Mouse (Mus musculus): ENCODE measurements around the gene Stx8. TPM values are rescaled to one million over a fixed set of nuclear protein-coding genes. Genes with fewer than 3 reads are reported as not detected.

The Stx8 gene
- total and polyA plus RNA-seq, 2 experiments from 2014 or later = 10.8 to 65.8 TPM

- no peaks in the 10 kb centered on the region for H3K9me3 ChIP-seq (ENCODE audit: low read length)
- TF ChIP-seq CTCF (IDR thresholded peaks at IDR 0.05; ENCODE audit: low read depth) = no peak
- H3K27ac ChIP-seq = no peak overlapping the region
- H3K4me1 ChIP-seq (ENCODE audit: insufficient read depth, low read length) = no peaks in the 10 kb centered on the region
- no peak overlapping the region for H3K9ac ChIP-seq (replicated peaks; ENCODE audit: low read length)
- H3K36me3 ChIP-seq (ENCODE audit: insufficient read depth, low read length) = no peaks in the 10 kb centered on the region
- 77% methylated on average over 11 of the region's 11 CpGs for WGBS
- ATAC-seq (no peak), DNase-seq (ENCODE audit: low spot score) (no peak)
- H3K4me2 ChIP-seq (ENCODE audit: low read depth, low read length) = no peak overlapping the region
- H3K27me3 ChIP-seq (ENCODE audit: insufficient read depth, low read length) = no peaks in the 10 kb centered on the region
- H3K4me3 ChIP-seq (ENCODE audit: low read length) = no peak overlapping the region
These were observed 53.2 kb downstream of the Stx8 start for GRCm38 (mm10) chr11:68019156-68019555.

GRCm38 (mm10) chr11:68021976-68022375 lies 56.0 kb downstream of the Stx8 start:
- Histone ChIP-seq H3K4me1 (ENCODE audit: insufficient read depth, low read length) (no peaks in the 10 kb centered on the region), H3K27me3 (ENCODE audit: insufficient read depth, low read length) (no peaks in the 10 kb centered on the region), H3K9me3 (ENCODE audit: low read length) (no peaks in the 10 kb centered on the region), H3K36me3 (ENCODE audit: insufficient read depth, low read length) (no peaks in the 10 kb centered on the region), H3K4me2 (ENCODE audit: low read depth, low read length) (no peak overlapping the region), H3K27ac (no peak overlapping the region), H3K4me3 (ENCODE audit: low read length) (no peak overlapping the region), H3K9ac (replicated peaks; ENCODE audit: low read length) (no peak overlapping the region)
- ATAC-seq (no peak), DNase-seq (ENCODE audit: low spot score) (no peak)
- 87% methylated on average over 7 of the region's 7 CpGs for WGBS
- no peak for TF ChIP-seq CTCF (IDR thresholded peaks at IDR 0.05; ENCODE audit: low read depth)

GRCm38 (mm10) chr11:68022895-68023294 lies 56.9 kb downstream of the Stx8 start:
- no peaks in the 10 kb centered on the region for H3K4me1 ChIP-seq (ENCODE audit: insufficient read depth, low read length)
- H3K4me3 ChIP-seq (ENCODE audit: low read length) = no peak overlapping the region
- H3K4me2 ChIP-seq (ENCODE audit: low read depth, low read length) = no peak overlapping the region
- H3K36me3 ChIP-seq (ENCODE audit: insufficient read depth, low read length) = no peaks in the 10 kb centered on the region
- H3K27ac ChIP-seq = no peak overlapping the region
- TF ChIP-seq CTCF (IDR thresholded peaks at IDR 0.05; ENCODE audit: low read depth) = no peak
- H3K27me3 ChIP-seq (ENCODE audit: insufficient read depth, low read length) = no peaks in the 10 kb centered on the region
- H3K9me3 ChIP-seq (ENCODE audit: low read length) = no peaks in the 10 kb centered on the region
- H3K9ac ChIP-seq (replicated peaks; ENCODE audit: low read length) = no peak overlapping the region
- no peak for DNase-seq (ENCODE audit: low spot score)
- ATAC-seq = no peak
- WGBS = 83% methylated on average over 5 of the region's 5 CpGs

GRCm38 (mm10) chr11:68023811-68024369 lies 57.9 kb downstream of the Stx8 start:
- DNase-seq (ENCODE audit: low spot score) = no peak
- no peak overlapping the region for H3K9ac ChIP-seq (replicated peaks; ENCODE audit: low read length)
- H3K27ac ChIP-seq = no peak overlapping the region
- no peaks in the 10 kb centered on the region for H3K9me3 ChIP-seq (ENCODE audit: low read length)
- H3K27me3 ChIP-seq (ENCODE audit: insufficient read depth, low read length) = no peaks in the 10 kb centered on the region
- 86% methylated on average over 8 of the region's 8 CpGs for whole genome bisulfite sequencing
- no peaks in the 10 kb centered on the region for H3K4me1 ChIP-seq (ENCODE audit: insufficient read depth, low read length)
- TF ChIP-seq CTCF (IDR thresholded peaks at IDR 0.05; ENCODE audit: low read depth) = no peak
- no peak overlapping the region for H3K4me2 ChIP-seq (ENCODE audit: low read depth, low read length)
- no peak for ATAC-seq
- no peaks in the 10 kb centered on the region for H3K36me3 ChIP-seq (ENCODE audit: insufficient read depth, low read length)
- H3K4me3 ChIP-seq (ENCODE audit: low read length) = no peak overlapping the region

- ATAC-seq (no peak), DNase-seq (ENCODE audit: low spot score) (no peak)
- Histone ChIP-seq H3K27ac (no peak overlapping the region), H3K27me3 (ENCODE audit: insufficient read depth, low read length) (no peaks in the 10 kb centered on the region), H3K4me2 (ENCODE audit: low read depth, low read length) (no peak overlapping the region), H3K4me1 (ENCODE audit: insufficient read depth, low read length) (no peaks in the 10 kb centered on the region), H3K36me3 (ENCODE audit: insufficient read depth, low read length) (no peaks in the 10 kb centered on the region), H3K9me3 (ENCODE audit: low read length) (no peaks in the 10 kb centered on the region), H3K4me3 (ENCODE audit: low read length) (no peak overlapping the region), H3K9ac (replicated peaks; ENCODE audit: low read length) (no peak overlapping the region)
- no peak for TF ChIP-seq CTCF (IDR thresholded peaks at IDR 0.05; ENCODE audit: low read depth)
- 88% methylated on average over 5 of the region's 5 CpGs for WGBS
These were observed 60.6 kb downstream of the Stx8 start for GRCm38 (mm10) chr11:68026590-68026989.

- TF ChIP-seq CTCF (IDR thresholded peaks at IDR 0.05; ENCODE audit: low read depth) = no peak
- H3K36me3 ChIP-seq (ENCODE audit: insufficient read depth, low read length) = no peaks in the 10 kb centered on the region
- no peaks in the 10 kb centered on the region for H3K27me3 ChIP-seq (ENCODE audit: insufficient read depth, low read length)
- no peaks in the 10 kb centered on the region for H3K9me3 ChIP-seq (ENCODE audit: low read length)
- no peak overlapping the region for H3K4me3 ChIP-seq (ENCODE audit: low read length)
- no peak overlapping the region for H3K4me2 ChIP-seq (ENCODE audit: low read depth, low read length)
- DNase-seq (ENCODE audit: low spot score) = no peak
- H3K4me1 ChIP-seq (ENCODE audit: insufficient read depth, low read length) = no peaks in the 10 kb centered on the region
- WGBS = 77% methylated on average over 4 of the region's 4 CpGs
- no peak overlapping the region for H3K9ac ChIP-seq (replicated peaks; ENCODE audit: low read length)
- ATAC-seq = no peak
- no peak overlapping the region for H3K27ac ChIP-seq
These were observed 63.1 kb downstream of the Stx8 start for GRCm38 (mm10) chr11:68029079-68029478.

GRCm38 (mm10) chr11:68029871-68030270 lies 63.9 kb downstream of the Stx8 start:
- no peak for TF ChIP-seq CTCF (IDR thresholded peaks at IDR 0.05; ENCODE audit: low read depth)
- Histone ChIP-seq H3K4me3 (ENCODE audit: low read length) (no peak overlapping the region), H3K27ac (no peak overlapping the region), H3K9ac (replicated peaks; ENCODE audit: low read length) (no peak overlapping the region), H3K27me3 (ENCODE audit: insufficient read depth, low read length) (no peaks in the 10 kb centered on the region), H3K36me3 (ENCODE audit: insufficient read depth, low read length) (no peaks in the 10 kb centered on the region), H3K4me2 (ENCODE audit: low read depth, low read length) (no peak overlapping the region), H3K4me1 (ENCODE audit: insufficient read depth, low read length) (no peaks in the 10 kb centered on the region), H3K9me3 (ENCODE audit: low read length) (no peaks in the 10 kb centered on the region)
- 19% methylated on average over 3 of the region's 3 CpGs for WGBS
- ATAC-seq = no peak
- DNase-seq (ENCODE audit: low spot score) = no peak

Measured in hindbrain, postnatal 0 days (tissue).